Mouse (Mus musculus) stomach, embryonic 14.5 days (tissue): ENCODE data around the gene Lrrc75a. TPM values are rescaled to one million over a fixed set of nuclear protein-coding genes. Genes with fewer than 3 reads are reported as not detected.

Experiments
- ATAC-seq: fragments of 200-750 bp; cut with Nextera tagmentation; 2 replicates; pipeline ENCODE4 v1.8.0; 2017; ENCODE audit warnings: low read depth, moderate TSS enrichment; ENCODE audit not compliant: insufficient number of reproducible peaks, insufficient read depth, low FRiP score
- H3K27ac ChIP-seq: fragments of 300-500 bp; sonication (generic); 2 replicates; pipeline ENCODE4 v1.5.1; 2014; ENCODE audit warnings: mild to moderate bottlenecking, low read length, moderate library complexity, mixed read lengths
- H3K27me3 ChIP-seq: fragments of 300-500 bp; sonication (generic); 2 replicates; pipeline ENCODE4 v1.6.1; 2014; ENCODE audit warnings: low read length, control low read depth, mixed read lengths; ENCODE audit not compliant: control insufficient read depth, insufficient read depth
- H3K36me3 ChIP-seq: fragments of 300-500 bp; sonication (generic); 2 replicates; pipeline ENCODE4 v1.6.1; 2014; ENCODE audit warnings: mild to moderate bottlenecking, control low read depth, low read length, moderate library complexity, mixed read lengths; ENCODE audit not compliant: control insufficient read depth, insufficient read depth
- H3K4me1 ChIP-seq: fragments of 300-500 bp; sonication (generic); 2 replicates; pipeline ENCODE4 v1.6.1; 2014; ENCODE audit warnings: low read length, control low read depth, mixed read lengths; ENCODE audit not compliant: control insufficient read depth, insufficient read depth
- H3K4me2 ChIP-seq: fragments of 300-500 bp; sonication (generic); replicated peaks from 2 replicates; pipeline ENCODE4 v1.6.1; 2014; ENCODE audit warnings: low read depth, low read length, control low read depth
- H3K4me3 ChIP-seq: fragments of 300-500 bp; sonication (generic); 2 replicates; pipeline ENCODE4 v1.5.1; 2014; ENCODE audit warnings: low read depth, low read length, control low read depth
- H3K9ac ChIP-seq: fragments of 300-500 bp; sonication (generic); replicated peaks from 2 replicates; pipeline ENCODE4 v1.6.1; 2014; ENCODE audit warnings: low read depth, mild to moderate bottlenecking, control low read depth, low read length, moderate library complexity, mixed read lengths
- H3K9me3 ChIP-seq: fragments of 300-500 bp; sonication (generic); 2 replicates; pipeline ENCODE4 v1.6.1; 2016; ENCODE audit warnings: low read depth, low read length, control low read depth; ENCODE audit not compliant: control insufficient read depth
- WGBS: fragments of 180-500 bp; shearing (Covaris S2); extraction: QIAGEN DNeasy Blood & Tissue Kit; methylation state at CpG from one replicate; pipeline ENCODE4 v1.1.7; 2014; 5-methylcytosine and 5-hydroxymethylcytosine counted together
- polyA plus RNA-seq: library from polyadenylated mRNA; unstranded; fragments of >200 nt; fragmentation: Nextera tagmentation; extraction: Ambion mirVana; gene quantifications from 2 replicates; pipeline ENCODE4 v1.2.1, GENCODE M21; 2014

Gene Lrrc75a
- polyA plus RNA-seq, 1 experiment from 2014 or later, result 9.0 TPM

GRCm38 (mm10) chr11:62602619-62603311 lies 45.6 kb downstream of the Lrrc75a start:
- peaks cover 37% of the 10 kb centered on the region for H3K36me3 ChIP-seq
- under 1% methylated on average over 58 of the region's 58 CpGs for WGBS
- peak; percentile 93 for ATAC-seq
- H3K27me3 ChIP-seq, result no peaks in the 10 kb centered on the region
- peak overlapping the region; percentile 93 for H3K9ac ChIP-seq
- no peaks in the 10 kb centered on the region for H3K9me3 ChIP-seq
- H3K4me1 ChIP-seq, result peaks cover 21% of the 10 kb centered on the region
- H3K27ac ChIP-seq, result peak overlapping the region; percentile 92
- peak overlapping the region; percentile 84 for H3K4me3 ChIP-seq
- H3K4me2 ChIP-seq, result peak overlapping the region; percentile 74

- peaks cover 21% of the 10 kb centered on the region for H3K4me1 ChIP-seq
- no peaks in the 10 kb centered on the region for H3K9me3 ChIP-seq
- H3K36me3 ChIP-seq, result peaks cover 30% of the 10 kb centered on the region
- peak overlapping the region; percentile 52; the same call in 1 of the 2 replicates for H3K9ac ChIP-seq
- H3K27me3 ChIP-seq, result no peaks in the 10 kb centered on the region
- peak overlapping the region; percentile 51 for H3K4me2 ChIP-seq
- H3K27ac ChIP-seq, result peak overlapping the region; percentile 92
- H3K4me3 ChIP-seq, result peak overlapping the region; percentile 84
- ATAC-seq, result no peak
- WGBS, result 11% methylated on average over 17 of the region's 17 CpGs
Observed at GRCm38 (mm10) chr11:62601732-62602618, 46.3 kb downstream of the Lrrc75a start.

GRCm38 (mm10) chr11:62598571-62598970 lies 49.8 kb downstream of the Lrrc75a start:
- no peak overlapping the region for H3K27ac ChIP-seq
- H3K36me3 ChIP-seq, result no peaks in the 10 kb centered on the region
- ATAC-seq, result no peak
- H3K4me1 ChIP-seq, result 0 out of 2 replicates have a peak, but pooled peaks cover 7% of the 10 kb centered on the region
- H3K9me3 ChIP-seq, result no peaks in the 10 kb centered on the region
- H3K4me3 ChIP-seq, result no peak overlapping the region
- 63% methylated on average over 4 of the region's 4 CpGs for WGBS
- no peak overlapping the region for H3K9ac ChIP-seq
- no peak overlapping the region for H3K4me2 ChIP-seq
- H3K27me3 ChIP-seq, result no peaks in the 10 kb centered on the region

GRCm38 (mm10) chr11:62591904-62592575 lies 56.3 kb downstream of the Lrrc75a start:
- ATAC-seq, result no peak
- Histone ChIP-seq H3K4me1 (no peaks in the 10 kb centered on the region; the same call in 1 of the 2 replicates), H3K9ac (no peak overlapping the region), H3K9me3 (no peaks in the 10 kb centered on the region), H3K27me3 (no peaks in the 10 kb centered on the region), H3K4me2 (no peak overlapping the region), H3K4me3 (no peak overlapping the region), H3K27ac (no peak overlapping the region), H3K36me3 (no peaks in the 10 kb centered on the region)
- 57% methylated on average over 8 of the region's 8 CpGs for WGBS

- no peaks in the 10 kb centered on the region; the same call in 1 of the 2 replicates for H3K4me1 ChIP-seq
- 78% methylated on average over 2 of the region's 2 CpGs for WGBS
- no peak for ATAC-seq
- no peak overlapping the region for H3K27ac ChIP-seq
- H3K9me3 ChIP-seq, result no peaks in the 10 kb centered on the region
- H3K4me3 ChIP-seq, result no peak overlapping the region
- no peaks in the 10 kb centered on the region for H3K36me3 ChIP-seq
- no peaks in the 10 kb centered on the region for H3K27me3 ChIP-seq
- H3K4me2 ChIP-seq, result no peak overlapping the region
- H3K9ac ChIP-seq, result no peak overlapping the region
Observed at GRCm38 (mm10) chr11:62591026-62591425, 57.3 kb downstream of the Lrrc75a start.

GRCm38 (mm10) chr11:62589391-62589790 lies 58.9 kb downstream of the Lrrc75a start:
- no peak overlapping the region for H3K9ac ChIP-seq
- no peaks in the 10 kb centered on the region for H3K36me3 ChIP-seq
- no peak overlapping the region for H3K4me2 ChIP-seq
- H3K27ac ChIP-seq, result no peak overlapping the region
- no peaks in the 10 kb centered on the region; the same call in 1 of the 2 replicates for H3K4me1 ChIP-seq
- WGBS, result 89% methylated on average over 10 of the region's 10 CpGs
- ATAC-seq, result no peak
- H3K4me3 ChIP-seq, result no peak overlapping the region
- H3K9me3 ChIP-seq, result no peaks in the 10 kb centered on the region
- no peaks in the 10 kb centered on the region for H3K27me3 ChIP-seq

GRCm38 (mm10) chr11:62587034-62587433 lies 61.3 kb downstream of the Lrrc75a start:
- Histone ChIP-seq H3K9ac (no peak overlapping the region), H3K4me2 (no peak overlapping the region), H3K36me3 (no peaks in the 10 kb centered on the region), H3K4me1 (no peaks in the 10 kb centered on the region; the same call in 1 of the 2 replicates), H3K27ac (no peak overlapping the region), H3K9me3 (no peaks in the 10 kb centered on the region), H3K4me3 (no peak overlapping the region), H3K27me3 (no peaks in the 10 kb centered on the region)
- ATAC-seq, result no peak
- 85% methylated on average over 5 of the region's 5 CpGs for WGBS

GRCm38 (mm10) chr11:62584671-62585206 lies 63.6 kb downstream of the Lrrc75a start:
- WGBS, result 57% methylated on average over 9 of the region's 9 CpGs
- Histone ChIP-seq H3K9me3 (no peaks in the 10 kb centered on the region), H3K4me3 (no peak overlapping the region), H3K27me3 (no peaks in the 10 kb centered on the region), H3K4me1 (no peaks in the 10 kb centered on the region), H3K27ac (no peak overlapping the region), H3K36me3 (no peaks in the 10 kb centered on the region), H3K9ac (no peak overlapping the region), H3K4me2 (no peak overlapping the region)
- no peak for ATAC-seq
